Mouse (Mus musculus) ES-E14 (cell line): ENCODE results near the gene Eci3. TPM values are rescaled to one million over a fixed set of nuclear protein-coding genes. Genes with fewer than 3 reads are reported as not detected.
"Not testable (repeated sequence)": the region's sequence is repeated elsewhere in the genome, so short reads cannot be mapped to it uniquely, and the experiment has no call there.

ENCODE experiments used
- DNase-seq: peaks from one replicate; pipeline ENCODE4 v3.0.0-alpha.2; 2013; ENCODE audit warnings: low read depth, low spot score
- H3K27ac ChIP-seq: 2 replicates; pipeline ENCODE4 v1.5.1; 2012; ENCODE audit warnings: low read depth, mild to moderate bottlenecking, low read length, moderate library complexity, mixed read lengths; ENCODE audit not compliant: poor library complexity, insufficient read depth, severe bottlenecking
- H3K36me3 ChIP-seq: 2 replicates; pipeline ENCODE4 v1.6.1; 2012; ENCODE audit warnings: mild to moderate bottlenecking, low read length, moderate library complexity, mixed read lengths; ENCODE audit not compliant: control insufficient read depth, poor library complexity, insufficient read depth, severe bottlenecking
- H3K4me1 ChIP-seq, 2 experiments: fragments of 150-350 bp in 1 of 2; sonication (generic) in 1 of 2; 2 replicates each; pipeline ENCODE4 v1.6.1; 2012; ENCODE audit warnings: low read length in 2 of 2, mild to moderate bottlenecking in 1 of 2, mixed read lengths in 1 of 2; ENCODE audit not compliant: control insufficient read depth in 2 of 2, insufficient read depth in 2 of 2, poor library complexity in 1 of 2
- H3K4me3 ChIP-seq, 2 experiments: fragments of 150-350 bp in 1 of 2; sonication (generic) in 1 of 2; 2 replicates each; pipeline ENCODE4 v1.5.1; 2012; ENCODE audit warnings: low read length in 2 of 2, low read depth in 1 of 2, mild to moderate bottlenecking in 1 of 2, mixed read lengths in 1 of 2; ENCODE audit not compliant: insufficient read depth in 1 of 2, poor library complexity in 1 of 2, severe bottlenecking in 1 of 2
- H3K9ac ChIP-seq: 2 replicates; pipeline ENCODE4 v1.6.1; 2012; ENCODE audit warnings: low read depth, mild to moderate bottlenecking, low read length, mixed read lengths; ENCODE audit not compliant: poor library complexity, insufficient read depth, severe bottlenecking
- H3K9me3 ChIP-seq: fragments of 150-350 bp; sonication (generic); 2 replicates; pipeline ENCODE4 v1.6.1; 2012; ENCODE audit warnings: low read depth, mild to moderate bottlenecking, low read length; ENCODE audit not compliant: control insufficient read depth, insufficient read depth
- CHD2 ChIP-seq: IDR thresholded peaks from 2 replicates; pipeline ENCODE4 v1.6.1; 2014; ENCODE audit warnings: mild to moderate bottlenecking, low read depth, low read length, inconsistent platforms
- HCFC1 ChIP-seq: IDR thresholded peaks from 2 replicates; pipeline ENCODE4 v1.6.1; 2012; ENCODE audit warnings: low read length, inconsistent platforms, borderline replicate concordance; ENCODE audit not compliant: insufficient read depth
- MAFK ChIP-seq: IDR thresholded peaks from 2 replicates; pipeline ENCODE4 v1.6.1; 2014; ENCODE audit warnings: mild to moderate bottlenecking, low read depth, low read length, inconsistent platforms; ENCODE audit not compliant: insufficient read depth
- ZC3H11A ChIP-seq: IDR thresholded peaks from 2 replicates; pipeline ENCODE4 v1.6.1; 2012; ENCODE audit warnings: low read depth, mild to moderate bottlenecking, inconsistent platforms, low read length, borderline replicate concordance
- ZNF384 ChIP-seq: IDR thresholded peaks from 2 replicates; pipeline ENCODE4 v1.6.1; 2012; ENCODE audit warnings: low read depth, low read length, inconsistent platforms
- in situ Hi-C, 2 experiments: fragments of 600-800 bp; cut with MboI; formaldehyde crosslinking; loops; one replicate each; pipeline ENCODE4 v1.15.1; 2025; ENCODE audit warnings: low sequenced_read_pairs in 2 of 2, inconsistent platforms in 1 of 2; ENCODE audit not compliant: unreplicated experiment in 2 of 2
- total RNA-seq: library from RNA; depleted of rRNA; stranded (reverse); fragments of 300-350 nt; gene quantifications from 2 replicates; pipeline ENCODE4 v1.2.3, GENCODE M21; 2012

The Eci3 gene
- total RNA-seq, 1 experiment, result 0.54 TPM

- in situ Hi-C loops, result no loop called here
- TF ChIP-seq MAFK (no peak), ZC3H11A (no peak), HCFC1 (no peak), CHD2 (no peak), ZNF384 (no peak)
- H3K27ac ChIP-seq, result no peak overlapping the region
- no peak overlapping the region for H3K9ac ChIP-seq
- no peaks in the 10 kb centered on the region for H3K36me3 ChIP-seq
- H3K9me3 ChIP-seq, result no peaks in the 10 kb centered on the region
- H3K4me3 ChIP-seq, result no peak overlapping the region
- H3K4me1 ChIP-seq, result peaks cover 8 to 9% of the 10 kb centered on the region in 2 experiments; a peak in 2 of 4 replicates
- peak; percentile 39 for DNase-seq
These were observed 1.3 kb upstream of the Eci3 start for GRCm38 (mm10) chr13:34964866-34965265.

GRCm38 (mm10) chr13:34964419-34964818, 809 bp upstream of the Eci3 start:
- H3K9ac ChIP-seq, result no peak overlapping the region
- H3K36me3 ChIP-seq, result no peaks in the 10 kb centered on the region
- H3K4me1 ChIP-seq, result peaks cover 8 to 9% of the 10 kb centered on the region in 2 experiments; a peak in 2 of 4 replicates
- H3K4me3 ChIP-seq, result peak overlapping the region in 1 of 2 experiments; percentile 64; a peak in 1 of 4 replicates
- in situ Hi-C loops, result no loop called here
- no peak overlapping the region for H3K27ac ChIP-seq
- no peaks in the 10 kb centered on the region for H3K9me3 ChIP-seq
- DNase-seq, result no peak
- TF ChIP-seq ZC3H11A, result no peak
- no peak for TF ChIP-seq HCFC1
- no peak for TF ChIP-seq ZNF384
- no peak for TF ChIP-seq CHD2
- TF ChIP-seq MAFK, result no peak

GRCm38 (mm10) chr13:34960996-34961770, 2.4 kb downstream of the Eci3 start:
- Histone ChIP-seq H3K9ac (no peak overlapping the region), H3K27ac (no peak overlapping the region), H3K9me3 (no peaks in the 10 kb centered on the region), H3K4me1 (peaks cover 8 to 12% of the 10 kb centered on the region in 2 experiments; a peak in 2 of 4 replicates), H3K36me3 (no peaks in the 10 kb centered on the region), H3K4me3 (no peak overlapping the region)
- TF ChIP-seq MAFK, result no peak
- TF ChIP-seq ZNF384, result no peak
- TF ChIP-seq CHD2, result no peak
- no peak for TF ChIP-seq HCFC1
- no peak for TF ChIP-seq ZC3H11A
- no peak for DNase-seq
- in situ Hi-C loops, result no loop called here

- DNase-seq, H3K4me3 ChIP-seq, H3K9me3 ChIP-seq, H3K27ac ChIP-seq, H3K36me3 ChIP-seq, H3K9ac ChIP-seq, H3K4me1 ChIP-seq, in situ Hi-C loops: not testable (repeated sequence)
These were observed 5.5 kb downstream of the Eci3 start for GRCm38 (mm10) chr13:34958158-34958557.
